Mouse (Mus musculus) brain, adult 2 months (tissue): ENCODE results near the gene Fbln2.
A peak's percentile ranks its signal among the peaks of the same experiment; 100 is the strongest.

Experiments
- DNase-seq: peaks from one replicate; pipeline ENCODE4 v3.0.0; 2011; ENCODE audit warnings: low read depth, low spot score

Gene Fbln2

GRCm38 (mm10) chr6:91192421-91192820, 19.8 kb upstream of the Fbln2 start:
- DNase-seq = no peak

GRCm38 (mm10) chr6:91192851-91193545, 19.3 kb upstream of the Fbln2 start:
- no peak for DNase-seq

GRCm38 (mm10) chr6:91198456-91198855, 13.8 kb upstream of the Fbln2 start:
- no peak for DNase-seq

- DNase-seq = peak; percentile 85
These were observed 11.6 kb upstream of the Fbln2 start for GRCm38 (mm10) chr6:91200429-91201188.

- peak; percentile 27 for DNase-seq
These were observed 10.3 kb upstream of the Fbln2 start for GRCm38 (mm10) chr6:91201881-91202341.

GRCm38 (mm10) chr6:91202571-91202970, 9.7 kb upstream of the Fbln2 start:
- DNase-seq = no peak

GRCm38 (mm10) chr6:91205346-91205745, 6.9 kb upstream of the Fbln2 start:
- no peak for DNase-seq

GRCm38 (mm10) chr6:91205791-91206190, 6.5 kb upstream of the Fbln2 start:
- DNase-seq = no peak

GRCm38 (mm10) chr6:91207491-91207890, 4.8 kb upstream of the Fbln2 start:
- no peak for DNase-seq

GRCm38 (mm10) chr6:91209780-91210179, 2.5 kb upstream of the Fbln2 start:
- no peak for DNase-seq

GRCm38 (mm10) chr6:91210852-91211251, 1.4 kb upstream of the Fbln2 start:
- no peak for DNase-seq

GRCm38 (mm10) chr6:91212571-91212970, 316 bp downstream of the Fbln2 start:
- DNase-seq = peak; percentile 46

GRCm38 (mm10) chr6:91213287-91214218, 1.3 kb downstream of the Fbln2 start:
- no peak for DNase-seq

GRCm38 (mm10) chr6:91215454-91215853, 3.2 kb downstream of the Fbln2 start:
- peak; percentile 81 for DNase-seq

GRCm38 (mm10) chr6:91218445-91218844, 6.2 kb downstream of the Fbln2 start:
- no peak for DNase-seq

- peak; percentile 61 for DNase-seq
These were observed 6.6 kb downstream of the Fbln2 start for GRCm38 (mm10) chr6:91218871-91219270.

- peak; percentile 54 for DNase-seq
These were observed 7.8 kb downstream of the Fbln2 start for GRCm38 (mm10) chr6:91220062-91220461.

GRCm38 (mm10) chr6:91221094-91221493, 8.8 kb downstream of the Fbln2 start:
- DNase-seq = no peak

- no peak for DNase-seq
These were observed 10.6 kb downstream of the Fbln2 start for GRCm38 (mm10) chr6:91222694-91223346.

- DNase-seq = no peak
These were observed 12.7 kb downstream of the Fbln2 start for GRCm38 (mm10) chr6:91224939-91225338.

GRCm38 (mm10) chr6:91225346-91225745, 13.1 kb downstream of the Fbln2 start:
- no peak for DNase-seq
